Mouse (Mus musculus) spleen, adult 2 months (tissue): ENCODE measurements at regions not wholly inside any gene's neighbourhood (a gene's known extent, or its start where the extent isn't known, plus 50 kb on each side); places are given as distances from the start of the nearest gene placed in this dataset.
A peak's percentile ranks its signal among the peaks of the same experiment; 100 is the strongest.
"Not testable (repeated sequence)": the region's sequence is repeated elsewhere in the genome, so short reads cannot be mapped to it uniquely, and the experiment has no call there.

Experiments used
- DNase-seq, 2 experiments: peaks; one replicate each; pipeline versions ENCODE4 v3.0.0 to v3.0.0-alpha.2; 2012 to 2021; ENCODE audit warnings: low spot score in 2 of 2, low read depth in 1 of 2
- H3K27ac ChIP-seq: fragments of 200-500 bp; 2 replicates; pipeline ENCODE4 v1.5.1; 2012; ENCODE audit warnings: low read length, inconsistent platforms; ENCODE audit not compliant: insufficient read depth
- H3K27me3 ChIP-seq: fragments of 200-500 bp; 2 replicates; pipeline ENCODE4 v1.6.1; 2012; ENCODE audit warnings: mild to moderate bottlenecking, moderate library complexity, low read length, inconsistent platforms; ENCODE audit not compliant: control insufficient read depth, insufficient read depth
- H3K36me3 ChIP-seq: fragments of 200-500 bp; 2 replicates; pipeline ENCODE4 v1.6.1; 2012; ENCODE audit warnings: mild to moderate bottlenecking, low read length, inconsistent platforms; ENCODE audit not compliant: control insufficient read depth, insufficient read depth
- H3K4me1 ChIP-seq: fragments of 200-500 bp; 2 replicates; pipeline ENCODE4 v1.6.1; 2011; ENCODE audit warnings: inconsistent platforms; ENCODE audit not compliant: control insufficient read depth, insufficient read depth, insufficient read length
- H3K4me3 ChIP-seq: fragments of 200-500 bp; 2 replicates; pipeline ENCODE4 v1.5.1; 2011; ENCODE audit warnings: mild to moderate bottlenecking, inconsistent platforms; ENCODE audit not compliant: insufficient read depth, insufficient read length; ENCODE audit errors: extremely low read depth
- CTCF ChIP-seq: fragments of 200-500 bp; IDR thresholded peaks from 2 replicates; pipeline ENCODE4 v1.5.1; 2011; ENCODE audit warnings: mild to moderate bottlenecking, inconsistent platforms; ENCODE audit not compliant: insufficient read depth, insufficient read length, insufficient replicate concordance; ENCODE audit errors: extremely low read depth
- POLR2A ChIP-seq: fragments of 200-500 bp; IDR thresholded peaks from 2 replicates; pipeline ENCODE4 v1.6.1; 2011; ENCODE audit warnings: low read depth, low read length, inconsistent platforms
- WGBS: fragments of 180-500 bp; shearing (Covaris S2); methylation state at CpG from one replicate; pipeline ENCODE4 v1.1.7; 2018; 5-methylcytosine and 5-hydroxymethylcytosine counted together

- Histone ChIP-seq H3K36me3 (no peaks in the 10 kb centered on the region), H3K4me3 (no peak overlapping the region), H3K27ac (no peak overlapping the region), H3K4me1 (peaks cover 24% of the 10 kb centered on the region; the same call in 1 of the 2 replicates), H3K27me3 (no peaks in the 10 kb centered on the region)
- DNase-seq, result no peak
- WGBS, result 93% methylated on average over 7 of the region's 7 CpGs
- TF ChIP-seq POLR2A, result no peak
These were observed 262.7 kb downstream of the Prex1 start for GRCm38 (mm10) chr2:166450964-166451363.

DNA sequence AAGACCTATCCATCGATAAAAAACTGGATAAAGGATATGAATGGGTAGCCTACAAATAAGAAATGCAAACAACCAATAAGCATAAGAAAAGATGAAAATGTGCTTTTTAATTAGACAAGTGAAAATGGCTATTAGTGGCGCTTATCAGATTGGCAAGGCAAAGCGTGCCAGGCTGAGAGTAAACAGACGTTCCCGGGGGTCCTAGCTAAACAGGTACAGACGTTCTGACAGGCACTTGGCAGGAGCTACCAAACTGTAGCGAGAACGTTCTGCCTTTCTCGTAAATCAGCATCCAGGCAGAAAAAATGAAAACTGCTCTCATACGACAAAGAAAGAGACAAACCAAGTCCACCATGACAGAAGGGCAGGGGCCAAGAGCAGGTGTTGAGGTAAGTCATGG lies 263.3 kb downstream of the Prex1 start:
- H3K4me1 ChIP-seq, result peaks cover 30% of the 10 kb centered on the region; the same call in 1 of the 2 replicates
- no peak overlapping the region for H3K27ac ChIP-seq
- no peaks in the 10 kb centered on the region for H3K36me3 ChIP-seq
- 93% methylated on average over 10 of the region's 10 CpGs for WGBS
- no peak overlapping the region for H3K4me3 ChIP-seq
- H3K27me3 ChIP-seq, result no peaks in the 10 kb centered on the region
- TF ChIP-seq POLR2A, result no peak
- no peak for DNase-seq

DNA sequence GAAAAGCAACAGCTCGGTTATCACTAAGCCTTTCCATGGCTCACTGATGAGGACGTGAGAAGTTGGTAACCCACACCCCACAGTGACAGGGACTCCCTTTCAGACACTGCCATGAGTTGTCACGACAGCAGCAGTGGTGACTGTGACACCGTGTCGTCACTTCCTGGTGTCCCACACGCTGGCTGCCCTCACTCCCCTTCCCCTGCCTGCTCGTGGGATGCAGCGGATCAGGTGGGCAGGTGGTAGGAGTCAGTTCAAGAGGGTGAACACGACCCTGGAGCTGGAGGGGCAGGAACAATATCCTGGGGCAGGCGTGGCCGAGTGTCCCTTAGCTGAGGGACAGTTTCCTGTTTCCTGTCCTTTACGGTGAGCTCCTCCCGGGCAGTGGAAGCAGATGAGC lies 264.9 kb downstream of the Prex1 start:
- no peak for TF ChIP-seq CTCF
- TF ChIP-seq POLR2A, result no peak
- peaks cover 31% of the 10 kb centered on the region; the same call in 1 of the 2 replicates for H3K4me1 ChIP-seq
- 33% methylated on average over 13 of the region's 13 CpGs for WGBS
- H3K27ac ChIP-seq, result 0 out of 2 replicates have a peak overlapping the region, but pooled peaks have one; percentile 4
- peak overlapping the region; percentile 14; the same call in 1 of the 2 replicates for H3K4me3 ChIP-seq
- H3K36me3 ChIP-seq, result no peaks in the 10 kb centered on the region
- no peak for DNase-seq
- H3K27me3 ChIP-seq, result no peaks in the 10 kb centered on the region

DNA sequence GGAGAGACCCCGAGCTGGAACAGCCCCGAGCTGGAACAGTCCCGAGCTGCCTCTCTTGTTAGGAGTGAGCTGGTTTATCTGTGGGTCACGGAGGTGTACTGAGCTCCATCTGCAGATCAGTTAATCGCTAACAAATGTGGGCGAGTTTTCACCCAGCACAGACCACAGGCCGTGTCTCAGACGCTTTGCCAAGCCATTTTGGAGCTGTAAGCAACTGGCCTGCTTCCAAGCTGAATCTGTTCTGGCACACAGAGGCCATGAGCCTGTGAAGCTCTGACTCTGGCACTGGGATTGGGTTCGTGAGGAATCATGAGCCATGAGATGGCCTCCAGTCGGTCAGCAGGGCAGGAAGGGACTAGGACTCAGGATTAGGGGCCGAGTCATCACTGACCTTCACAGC lies 265.5 kb downstream of the Prex1 start:
- Histone ChIP-seq H3K4me3 (no peak overlapping the region), H3K27me3 (no peaks in the 10 kb centered on the region), H3K27ac (peak overlapping the region; percentile 28), H3K36me3 (no peaks in the 10 kb centered on the region), H3K4me1 (peaks cover 31% of the 10 kb centered on the region; the same call in 1 of the 2 replicates)
- DNase-seq, result no peak
- TF ChIP-seq CTCF (no peak), POLR2A (no peak)
- 67% methylated on average over 11 of the region's 11 CpGs for WGBS

DNA sequence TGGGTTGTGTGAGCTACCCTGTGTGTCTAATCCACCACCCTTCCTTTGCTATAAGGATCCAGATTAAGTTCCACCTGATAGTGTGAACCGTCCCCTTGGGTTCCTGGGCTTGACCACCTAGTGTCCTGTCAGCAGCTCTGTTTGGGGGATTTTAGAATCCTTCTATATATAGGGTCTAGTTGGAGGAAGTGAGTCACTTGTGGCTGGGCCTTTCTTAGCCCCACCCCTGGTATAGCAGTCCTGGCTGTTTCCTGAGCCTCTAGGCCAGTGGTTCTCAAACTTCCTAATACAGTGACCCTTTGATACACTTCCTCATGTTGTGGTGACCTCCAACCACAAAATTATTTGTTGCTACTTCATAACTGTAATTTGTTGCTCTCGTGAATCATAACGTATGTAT lies 267.1 kb downstream of the Prex1 start:
- WGBS, result 12% methylated on average over 3 of the region's 3 CpGs
- H3K27me3 ChIP-seq, result no peaks in the 10 kb centered on the region
- no peak for TF ChIP-seq POLR2A
- no peak for TF ChIP-seq CTCF
- no peak overlapping the region for H3K4me3 ChIP-seq
- peak; percentile 55 to 61 for DNase-seq
- peaks cover 31% of the 10 kb centered on the region; the same call in 1 of the 2 replicates for H3K4me1 ChIP-seq
- H3K36me3 ChIP-seq, result no peaks in the 10 kb centered on the region
- peak overlapping the region; percentile 86 for H3K27ac ChIP-seq

- not testable (repeated sequence) for DNase-seq, H3K4me3 ChIP-seq, H3K36me3 ChIP-seq, H3K27me3 ChIP-seq
- 28% methylated on average over 7 of the region's 7 CpGs for WGBS
- peak overlapping the region; percentile 86 for H3K27ac ChIP-seq
- peaks cover 31% of the 10 kb centered on the region; the same call in 1 of the 2 replicates for H3K4me1 ChIP-seq
These were observed 267.8 kb downstream of the Prex1 start for GRCm38 (mm10) chr2:166445824-166446223.

- TF ChIP-seq POLR2A, result no peak
- TF ChIP-seq CTCF, result no peak
- Histone ChIP-seq H3K27me3 (no peaks in the 10 kb centered on the region), H3K27ac (no peak overlapping the region), H3K4me3 (no peak overlapping the region), H3K4me1 (peaks cover 19% of the 10 kb centered on the region; the same call in 1 of the 2 replicates), H3K36me3 (no peaks in the 10 kb centered on the region)
- no peak for DNase-seq
- WGBS, result 86% methylated on average over 15 of the region's 15 CpGs
These were observed 270.6 kb downstream of the Prex1 start for GRCm38 (mm10) chr2:166442997-166443396.
